Mouse (Mus musculus): ENCODE results near the gene Depp1.
A peak's percentile ranks its signal among the peaks of the same experiment; 100 is the strongest.
"Not testable (repeated sequence)": the region's sequence is repeated elsewhere in the genome, so short reads cannot be mapped to it uniquely, and the experiment has no call there.

The Depp1 gene

GRCm38 (mm10) chr6:116650406-116650805, at the start of gene Depp1:
Gene Depp1 (plus strand): TSS chr6:116650609.
- DNase-seq = peak; percentile 77

- not testable (repeated sequence) for DNase-seq
These were observed 49.4 kb upstream of the Depp1 start for GRCm38 (mm10) chr6:116600969-116601368.

GRCm38 (mm10) chr6:116607230-116607629, 43.2 kb upstream of the Depp1 start:
- DNase-seq = no peak

- DNase-seq = no peak
These were observed 34.7 kb upstream of the Depp1 start for GRCm38 (mm10) chr6:116615719-116616118.

GRCm38 (mm10) chr6:116618073-116618472, 32.3 kb upstream of the Depp1 start:
- no peak for DNase-seq

- DNase-seq = no peak
These were observed 28.9 kb upstream of the Depp1 start for GRCm38 (mm10) chr6:116621318-116622023.

GRCm38 (mm10) chr6:116626417-116626816, 24.0 kb upstream of the Depp1 start:
- not testable (repeated sequence) for DNase-seq

DNA sequence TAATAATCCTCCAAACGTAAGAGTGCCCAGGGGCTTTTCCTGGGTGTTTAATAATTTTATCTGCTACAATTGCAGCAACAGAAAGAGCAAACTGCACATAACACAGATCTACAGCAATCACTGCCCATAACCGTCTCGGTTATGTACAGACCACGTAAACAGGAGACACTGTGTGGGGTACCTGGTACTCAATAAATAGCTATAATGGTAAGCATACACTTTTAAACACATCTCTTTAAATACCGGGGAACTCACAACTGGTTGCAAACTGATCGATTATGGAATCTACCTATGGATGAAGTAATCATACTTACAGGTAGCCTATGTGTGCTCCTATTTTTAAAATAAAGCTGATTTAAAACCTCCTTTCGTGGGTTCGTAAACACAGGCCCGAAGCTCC, 22.3 kb upstream of the Depp1 start:
- DNase-seq = no peak

DNA sequence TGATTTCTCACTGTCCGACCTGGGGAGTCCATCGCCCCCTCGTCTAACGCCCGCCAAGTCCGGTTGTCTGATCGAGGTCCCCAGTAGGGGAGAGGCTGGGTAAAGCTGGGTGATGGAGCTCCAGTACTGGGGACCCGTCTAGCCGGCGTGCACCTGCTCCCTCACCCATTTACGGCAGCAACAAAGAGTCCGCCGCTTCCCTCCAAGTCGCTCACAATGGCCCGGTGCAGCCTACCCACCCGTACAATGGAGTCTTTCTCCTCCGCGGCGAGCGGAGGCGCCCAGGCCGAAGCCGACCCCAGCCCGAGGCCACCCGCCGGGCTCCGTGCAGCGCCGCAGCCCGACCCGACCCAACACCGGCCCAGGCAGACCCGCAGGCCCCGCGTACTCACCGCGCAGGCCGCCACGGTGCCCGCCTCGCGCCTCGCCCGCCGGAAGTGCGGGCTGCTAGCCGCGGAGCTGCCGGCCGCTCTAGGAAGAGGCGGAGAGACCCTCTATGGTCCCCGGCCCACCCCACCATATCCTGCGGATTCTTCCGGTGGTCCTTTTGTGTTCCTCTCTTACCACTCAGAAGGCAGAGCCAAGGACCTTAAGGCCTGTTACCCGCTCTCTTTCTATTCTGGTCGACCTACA, 21.8 kb upstream of the Depp1 start, which contains the start of gene Zfp422:
TSS of gene Zfp422 (minus strand) at position 461 of the 633 bp plus-strand sequence.
- DNase-seq = peak; percentile 87

- DNase-seq = no peak
These were observed 20.6 kb upstream of the Depp1 start for GRCm38 (mm10) chr6:116629766-116630165.

- peak; percentile 92 for DNase-seq
These were observed 18.3 kb upstream of the Depp1 start for GRCm38 (mm10) chr6:116632129-116632528.

- no peak for DNase-seq
These were observed 16.4 kb upstream of the Depp1 start for GRCm38 (mm10) chr6:116633741-116634695.

DNA sequence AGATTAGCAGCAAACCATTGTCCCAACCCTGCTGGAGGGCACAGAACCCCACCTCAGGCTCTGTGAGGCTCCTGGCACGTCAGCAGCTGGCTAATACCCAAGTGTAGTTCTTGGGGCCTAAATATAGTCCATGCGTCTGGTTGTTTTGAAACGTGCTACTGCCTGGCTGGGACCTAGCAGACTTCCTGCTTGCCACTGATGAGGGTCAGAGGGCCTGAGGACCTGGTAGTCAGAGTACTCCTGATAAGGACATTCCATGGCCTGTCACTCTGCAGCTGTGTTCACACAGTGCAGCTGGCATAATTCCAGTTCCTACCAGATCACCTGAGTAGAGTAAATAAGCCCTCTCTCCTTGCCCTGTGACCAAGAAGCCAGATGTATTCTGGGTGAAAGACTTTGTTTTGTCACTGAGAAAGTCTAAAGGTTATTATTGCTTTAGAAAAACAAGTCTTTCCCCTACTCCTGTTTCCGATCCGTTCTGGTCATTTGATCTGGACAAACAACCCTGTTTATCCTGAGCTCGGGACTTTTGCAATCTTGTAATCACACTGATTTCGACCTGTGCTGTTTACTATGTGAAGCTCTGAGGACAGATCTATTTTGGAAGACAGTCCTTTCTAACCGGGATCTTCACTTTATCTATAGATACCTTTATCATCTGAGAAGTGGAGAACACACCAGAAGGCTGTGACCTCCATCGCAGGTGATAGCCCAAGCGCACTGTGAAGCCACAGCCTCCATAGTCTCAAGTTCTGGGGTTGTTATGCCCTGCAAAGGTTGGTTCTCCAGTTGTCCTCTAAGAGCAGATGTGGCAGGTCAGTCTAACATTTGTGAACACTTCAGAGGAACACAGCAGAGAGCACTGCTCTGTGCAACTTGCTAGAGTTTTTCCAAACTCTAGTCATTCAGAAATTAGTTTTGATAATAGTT, 14.9 kb upstream of the Depp1 start:
- peak; percentile 88 for DNase-seq

GRCm38 (mm10) chr6:116636581-116637235, 13.7 kb upstream of the Depp1 start:
- no peak for DNase-seq

- DNase-seq = no peak
These were observed 12.9 kb upstream of the Depp1 start for GRCm38 (mm10) chr6:116637496-116637895.

DNA sequence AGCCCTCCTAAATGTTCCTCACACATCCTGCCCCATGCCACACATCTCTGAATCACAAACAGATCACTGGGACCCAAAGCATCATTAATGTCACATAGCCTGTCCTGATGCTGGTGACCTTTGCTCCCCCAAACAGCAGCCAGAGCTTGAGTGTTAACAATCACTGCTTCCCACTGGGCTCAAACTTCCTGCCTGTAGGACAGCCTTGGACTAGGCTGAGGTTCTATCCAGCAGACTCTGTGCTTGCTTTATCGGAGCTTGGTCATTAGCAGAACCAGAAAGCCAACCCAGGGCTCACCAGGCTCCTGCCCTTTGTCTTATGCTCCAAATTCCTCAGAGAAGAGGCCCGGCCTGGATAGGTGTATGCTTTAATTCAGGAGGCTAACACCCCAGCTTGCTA, 11.5 kb upstream of the Depp1 start:
- DNase-seq = no peak

GRCm38 (mm10) chr6:116639663-116640062, 10.7 kb upstream of the Depp1 start:
- DNase-seq = no peak

GRCm38 (mm10) chr6:116642942-116643341, 7.5 kb upstream of the Depp1 start:
- DNase-seq = no peak

GRCm38 (mm10) chr6:116643881-116644280, 6.5 kb upstream of the Depp1 start:
- DNase-seq = no peak

DNA sequence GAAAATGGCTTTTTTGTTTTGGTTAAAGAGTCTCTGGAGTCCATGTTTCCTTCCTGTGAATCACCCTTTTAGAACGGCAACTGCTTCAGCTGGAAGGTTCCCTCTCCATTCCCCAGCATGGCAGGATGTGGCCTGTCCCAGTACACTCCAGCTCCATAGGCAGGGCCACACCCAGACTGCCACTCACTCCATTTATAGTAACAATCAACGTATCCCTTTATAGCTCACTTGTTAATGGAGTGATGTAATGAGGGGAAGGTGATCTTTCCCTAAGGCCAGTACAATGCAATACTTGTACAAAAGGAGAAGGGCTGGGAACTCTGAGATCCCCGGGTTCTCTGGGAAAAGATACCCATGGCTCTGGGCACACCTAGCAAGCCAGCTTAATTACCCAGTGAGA, 6.1 kb upstream of the Depp1 start:
- no peak for DNase-seq

GRCm38 (mm10) chr6:116647763-116648162, 2.6 kb upstream of the Depp1 start:
- peak; percentile 71 for DNase-seq

DNA sequence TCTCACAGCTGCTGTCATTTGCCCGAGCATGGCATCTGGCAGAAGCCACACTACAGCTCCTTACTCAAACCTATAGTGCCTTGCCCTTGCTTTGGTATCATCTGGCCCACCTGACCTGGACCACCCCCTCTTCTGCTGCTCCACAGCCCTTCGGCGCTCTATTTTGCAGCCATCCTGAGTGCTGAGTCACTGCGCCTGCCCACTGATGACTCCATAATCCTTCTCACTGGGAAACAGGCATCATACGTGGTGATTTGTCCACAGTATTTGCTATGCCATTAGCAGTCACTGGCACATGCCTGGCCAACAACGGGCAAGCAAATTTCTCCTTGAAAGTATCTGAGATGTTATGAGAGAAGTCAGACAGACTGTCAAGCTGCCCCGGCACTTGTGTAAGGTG, 598 bp upstream of the Depp1 start:
- no peak for DNase-seq

All from kidney, postnatal 10 days (tissue).